Mouse (Mus musculus) olfactory bulb, adult 2 months (tissue): Measurements from ENCODE around the gene Ntng1.

Experiments
- CTCF ChIP-seq: fragments of 200-500 bp; IDR thresholded peaks from 2 replicates; pipeline ENCODE4 v1.5.1; 2012; ENCODE audit warnings: low read depth, mild to moderate bottlenecking, low read length, moderate library complexity; ENCODE audit not compliant: insufficient read depth
- POLR2A ChIP-seq: fragments of 200-500 bp; IDR thresholded peaks from 2 replicates; pipeline ENCODE4 v1.6.1; 2012; ENCODE audit warnings: mild to moderate bottlenecking, low read depth, low read length, moderate library complexity; ENCODE audit not compliant: insufficient read depth

DNA sequence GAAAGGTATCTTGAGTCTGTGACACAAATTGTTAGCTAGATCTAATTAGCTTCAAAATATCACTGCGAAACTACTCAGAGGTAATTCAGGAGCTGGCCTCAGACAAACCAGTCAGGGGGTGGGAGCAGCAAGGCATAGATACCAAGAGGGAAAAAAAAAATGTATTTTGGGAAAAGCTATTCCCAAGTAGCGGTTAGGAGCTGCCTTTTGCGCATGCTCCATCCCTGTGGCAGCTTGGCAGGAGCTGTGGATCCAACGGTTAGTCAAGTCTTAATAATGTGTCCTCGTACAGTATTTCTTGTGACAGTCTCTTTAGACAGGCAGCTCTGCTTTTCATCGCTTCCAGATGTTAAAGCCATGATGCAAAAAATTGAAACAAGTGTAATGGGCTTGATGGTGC is 87.9 kb downstream of the Ntng1 start:
- TF ChIP-seq CTCF = no peak
- no peak for TF ChIP-seq POLR2A
